Mouse (Mus musculus) midbrain, embryonic 14.5 days (tissue): Measurements from ENCODE around the gene Cdan1. TPM values are rescaled to one million over a fixed set of nuclear protein-coding genes. Genes with fewer than 3 reads are reported as not detected.
"Not testable (repeated sequence)": the region's sequence is repeated elsewhere in the genome, so short reads cannot be mapped to it uniquely, and the experiment has no call there.

Experiments used
- ATAC-seq: fragments of 200-750 bp; cut with Nextera tagmentation; 2 replicates; pipeline ENCODE4 v1.8.0; 2017; ENCODE audit warnings: moderate number of reproducible peaks, moderate library complexity; ENCODE audit not compliant: low FRiP score, low TSS enrichment
- DNase-seq: peaks from one replicate; pipeline ENCODE4 v3.0.0-alpha.2; 2015
- H3K27ac ChIP-seq: fragments of 300-500 bp; sonication (generic); replicated peaks from 2 replicates; pipeline ENCODE4 v1.5.1; 2014; ENCODE audit warnings: mild to moderate bottlenecking, low read depth, low read length, moderate library complexity
- H3K27me3 ChIP-seq: fragments of 300-500 bp; sonication (generic); 2 replicates; pipeline ENCODE4 v1.6.1; 2014; ENCODE audit warnings: low read length, control low read depth, mixed read lengths; ENCODE audit not compliant: control insufficient read depth, insufficient read depth
- H3K36me3 ChIP-seq: fragments of 300-500 bp; sonication (generic); 2 replicates; pipeline ENCODE4 v1.6.1; 2014; ENCODE audit warnings: low read length, control low read depth; ENCODE audit not compliant: control insufficient read depth, insufficient read depth
- H3K4me1 ChIP-seq: fragments of 300-500 bp; sonication (generic); 2 replicates; pipeline ENCODE4 v1.6.1; 2014; ENCODE audit warnings: mild to moderate bottlenecking, antibody characterized with exemption, low read length, control low read depth; ENCODE audit not compliant: control insufficient read depth, insufficient read depth
- H3K4me2 ChIP-seq: fragments of 300-500 bp; sonication (generic); 2 replicates; pipeline ENCODE4 v1.6.1; 2014; ENCODE audit warnings: mild to moderate bottlenecking, low read length, moderate library complexity
- H3K4me3 ChIP-seq: fragments of 300-500 bp; sonication (generic); replicated peaks from 2 replicates; pipeline ENCODE4 v1.5.1; 2014; ENCODE audit warnings: low read depth, low read length
- H3K9ac ChIP-seq: fragments of 300-500 bp; sonication (generic); replicated peaks from 2 replicates; pipeline ENCODE4 v1.6.1; 2014; ENCODE audit warnings: mild to moderate bottlenecking, low read length, moderate library complexity
- H3K9me3 ChIP-seq: fragments of 300-500 bp; sonication (generic); 2 replicates; pipeline ENCODE4 v1.6.1; 2016; ENCODE audit warnings: low read length, control low read depth, mixed read lengths; ENCODE audit not compliant: control insufficient read depth
- WGBS: fragments of 180-500 bp; shearing (Covaris S2); extraction: QIAGEN DNeasy Blood & Tissue Kit; methylation state at CpG from one replicate; pipeline ENCODE4 v1.1.7; 2014; 5-methylcytosine and 5-hydroxymethylcytosine counted together
- polyA plus RNA-seq: library from polyadenylated mRNA; unstranded; fragments of >200 nt; fragmentation: Nextera tagmentation; extraction: Ambion mirVana; gene quantifications from 2 replicates; pipeline ENCODE4 v1.2.1, GENCODE M21; 2014

Gene Cdan1
- polyA plus RNA-seq, 1 experiment from 2014 or later, result 7.6 TPM

DNA sequence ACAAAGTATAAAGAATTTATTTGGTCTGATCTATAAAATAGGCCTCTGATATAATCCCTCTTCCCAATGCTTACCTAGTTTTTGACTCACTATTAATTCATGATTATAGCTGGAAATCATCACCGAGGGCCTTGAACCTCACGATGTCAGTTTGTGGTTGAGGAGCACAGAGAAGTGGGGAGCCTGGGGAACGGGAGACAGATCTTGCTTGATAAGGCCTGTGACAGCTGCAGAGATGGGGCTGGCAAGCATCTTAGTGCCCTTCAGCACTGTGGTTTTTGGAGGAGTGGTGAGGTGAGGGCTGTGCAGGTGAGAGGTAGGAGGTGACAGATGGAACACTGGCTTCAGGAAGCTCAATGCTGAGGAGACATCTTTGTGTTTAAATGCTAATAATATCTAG lies 139.8 kb downstream of the Cdan1 start:
- Histone ChIP-seq H3K27ac (no peak overlapping the region), H3K4me2 (no peak overlapping the region), H3K27me3 (no peaks in the 10 kb centered on the region), H3K4me3 (no peak overlapping the region), H3K4me1 (no peaks in the 10 kb centered on the region), H3K36me3 (peaks cover 38% of the 10 kb centered on the region), H3K9ac (no peak overlapping the region), H3K9me3 (no peaks in the 10 kb centered on the region)
- DNase-seq (no peak), ATAC-seq (no peak)
- WGBS, result 90% methylated on average over 3 of the region's 3 CpGs

DNA sequence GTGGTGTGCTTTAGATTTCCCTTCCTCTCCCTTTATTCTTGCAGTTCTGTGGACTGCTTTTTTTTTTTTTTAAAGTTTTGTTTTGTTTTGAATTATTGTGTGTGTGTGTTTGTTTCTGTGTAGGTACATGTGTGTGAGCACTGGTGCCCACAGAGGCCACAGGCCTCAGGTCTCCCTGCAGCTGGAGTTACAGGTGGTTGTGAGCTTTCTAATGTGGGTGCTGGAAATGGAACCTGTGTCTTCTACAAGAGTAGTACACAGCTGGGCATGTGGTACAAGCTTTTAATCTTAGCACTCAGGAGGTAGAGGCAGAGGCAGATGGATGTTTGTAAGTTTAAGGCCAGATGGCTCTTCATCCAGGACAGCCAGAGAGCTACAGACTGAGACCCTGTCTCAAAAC lies 142.9 kb downstream of the Cdan1 start:
- DNase-seq (no peak), ATAC-seq (no peak)
- Histone ChIP-seq H3K9ac (no peak overlapping the region), H3K27ac (no peak overlapping the region), H3K4me2 (no peak overlapping the region), H3K27me3 (no peaks in the 10 kb centered on the region), H3K4me1 (no peaks in the 10 kb centered on the region), H3K4me3 (no peak overlapping the region), H3K9me3 (no peaks in the 10 kb centered on the region), H3K36me3 (0 out of 2 replicates have a peak, but pooled peaks cover 16% of the 10 kb centered on the region)

DNA sequence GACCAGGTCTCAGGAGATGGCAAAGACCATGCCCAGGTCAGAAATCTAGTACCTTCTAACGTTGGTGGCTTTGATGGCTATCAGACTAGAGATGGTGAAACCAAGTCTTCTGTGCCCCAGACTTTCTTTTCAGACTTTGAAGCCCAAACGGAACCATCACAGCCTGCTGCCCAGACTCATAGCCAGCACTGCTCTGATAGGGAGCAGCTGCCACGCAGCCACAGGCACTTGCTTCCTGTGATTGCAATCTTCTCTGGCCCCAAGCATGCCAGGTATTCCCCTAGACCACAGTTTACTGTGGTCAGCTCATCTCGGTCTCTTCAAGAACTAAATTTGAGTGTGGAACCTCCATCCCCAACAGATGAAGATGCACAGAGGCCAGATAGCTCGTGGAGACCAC lies 147.3 kb downstream of the Cdan1 start:
- no peak overlapping the region for H3K27ac ChIP-seq
- no peak overlapping the region for H3K4me2 ChIP-seq
- no peaks in the 10 kb centered on the region for H3K4me1 ChIP-seq
- H3K9ac ChIP-seq, result no peak overlapping the region
- no peaks in the 10 kb centered on the region for H3K27me3 ChIP-seq
- H3K36me3 ChIP-seq, result peaks cover 15% of the 10 kb centered on the region; the same call in 1 of the 2 replicates
- 81% methylated on average over 5 of the region's 5 CpGs for WGBS
- no peak overlapping the region for H3K4me3 ChIP-seq
- DNase-seq, result no peak
- H3K9me3 ChIP-seq, result no peaks in the 10 kb centered on the region
- ATAC-seq, result no peak

DNA sequence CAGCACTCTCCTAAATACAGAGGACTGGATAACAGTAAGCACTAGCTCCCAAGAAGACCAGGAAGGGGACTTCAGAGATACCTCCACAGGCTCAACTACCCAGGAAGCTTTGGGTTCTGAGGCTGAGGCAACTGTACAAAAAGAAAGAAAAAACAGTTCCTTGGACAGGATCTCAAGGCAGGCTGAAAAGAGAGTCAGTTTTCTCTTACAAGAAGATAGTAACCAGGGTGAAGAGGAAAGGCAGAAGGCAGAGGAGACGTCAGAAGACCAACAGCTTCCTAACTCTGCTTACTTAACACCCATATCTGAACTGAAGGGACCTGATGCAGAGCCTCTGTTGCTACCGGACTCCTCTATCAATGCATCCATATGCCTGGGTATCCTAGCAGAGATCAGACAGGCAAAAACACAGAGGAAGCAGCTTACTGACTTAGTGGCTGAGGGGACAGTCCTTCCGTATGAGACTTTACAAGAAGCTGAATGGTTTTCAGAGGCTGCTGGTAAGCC lies 149.5 kb downstream of the Cdan1 start:
- H3K4me1 ChIP-seq, result no peaks in the 10 kb centered on the region
- H3K4me2 ChIP-seq, result no peak overlapping the region
- no peak overlapping the region for H3K4me3 ChIP-seq
- WGBS, result 90% methylated on average over 3 of the region's 3 CpGs
- DNase-seq (no peak), ATAC-seq (no peak)
- no peaks in the 10 kb centered on the region for H3K27me3 ChIP-seq
- H3K9me3 ChIP-seq, result no peaks in the 10 kb centered on the region
- no peak overlapping the region for H3K27ac ChIP-seq
- peaks cover 30% of the 10 kb centered on the region; the same call in 1 of the 2 replicates for H3K36me3 ChIP-seq
- no peak overlapping the region for H3K9ac ChIP-seq

DNA sequence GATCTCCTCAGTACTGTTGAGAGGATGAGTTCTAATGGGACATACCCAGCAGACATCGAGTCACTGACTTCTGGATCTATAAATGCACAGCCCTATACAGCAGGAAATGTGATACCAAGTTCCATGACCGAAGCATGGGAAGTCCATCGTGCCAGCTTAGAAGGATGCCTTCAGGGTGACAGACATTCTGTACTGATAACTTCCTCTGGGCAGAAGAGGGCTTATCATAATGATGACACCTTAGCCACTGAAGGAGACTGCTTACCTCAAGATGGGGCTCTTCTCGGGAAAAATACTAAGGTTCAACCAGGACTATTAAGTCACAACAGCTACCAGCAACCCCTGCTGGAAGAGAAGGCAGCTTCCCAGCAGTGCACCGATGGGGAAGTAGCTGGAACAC lies 152.2 kb downstream of the Cdan1 start:
- Histone ChIP-seq H3K27me3 (no peaks in the 10 kb centered on the region), H3K4me3 (no peak overlapping the region), H3K9me3 (no peaks in the 10 kb centered on the region), H3K36me3 (peaks cover 38% of the 10 kb centered on the region; the same call in 1 of the 2 replicates), H3K9ac (no peak overlapping the region), H3K4me2 (no peak overlapping the region), H3K4me1 (no peaks in the 10 kb centered on the region), H3K27ac (no peak overlapping the region)
- WGBS, result 86% methylated on average over 5 of the region's 5 CpGs
- no peak for DNase-seq
- ATAC-seq, result no peak

DNA sequence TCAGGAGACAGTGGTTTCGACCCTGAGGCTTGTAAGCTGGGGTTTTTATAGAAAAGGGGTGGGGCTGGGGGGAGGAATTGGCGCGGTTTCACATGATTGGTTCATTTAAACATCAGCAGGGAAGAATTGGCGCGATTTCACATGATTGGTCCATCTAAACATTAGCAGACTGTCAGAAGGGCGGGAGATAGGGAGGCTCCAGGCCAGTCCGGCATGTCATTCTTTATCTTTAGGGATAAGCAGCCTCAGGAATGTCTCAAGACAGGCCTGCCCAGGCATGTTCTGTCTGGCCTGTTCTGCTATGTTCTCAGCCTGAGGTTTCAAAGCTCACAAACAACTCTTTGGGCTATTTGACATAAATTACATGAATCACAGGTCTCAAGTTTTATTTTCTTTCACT lies 168.8 kb downstream of the Cdan1 start:
- H3K27ac ChIP-seq, H3K36me3 ChIP-seq, H3K4me3 ChIP-seq, H3K4me1 ChIP-seq, H3K9me3 ChIP-seq, H3K9ac ChIP-seq, DNase-seq, H3K27me3 ChIP-seq, H3K4me2 ChIP-seq, ATAC-seq: not testable (repeated sequence)
- 90% methylated on average over 7 of the region's 7 CpGs for WGBS

DNA sequence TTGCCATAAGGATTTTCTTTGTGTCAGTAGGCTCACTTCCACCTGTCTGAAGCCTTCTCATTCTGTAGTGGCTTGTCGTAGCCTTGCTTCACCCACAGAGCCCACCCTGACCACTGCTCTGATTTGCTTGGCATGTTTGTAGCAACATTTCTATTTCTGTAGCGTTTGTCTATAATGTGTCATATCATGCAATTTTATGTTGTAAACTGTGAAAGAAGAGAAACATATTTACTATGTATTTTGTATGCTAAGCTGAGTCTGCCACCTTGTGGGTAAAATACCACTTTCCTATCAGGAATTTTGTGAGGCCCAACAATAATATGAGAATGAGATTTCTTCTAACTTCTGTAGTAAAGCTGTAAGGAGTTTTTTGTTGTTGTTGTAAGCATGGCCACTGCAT lies 179.7 kb downstream of the Cdan1 start:
- Histone ChIP-seq H3K4me1 (no peaks in the 10 kb centered on the region), H3K9me3 (no peaks in the 10 kb centered on the region), H3K9ac (no peak overlapping the region), H3K4me2 (no peak overlapping the region), H3K4me3 (no peak overlapping the region), H3K27ac (no peak overlapping the region), H3K36me3 (no peaks in the 10 kb centered on the region; the same call in 1 of the 2 replicates), H3K27me3 (no peaks in the 10 kb centered on the region)
- ATAC-seq (no peak), DNase-seq (peak; percentile 55)
- WGBS, result 84% methylated on average over 2 of the region's 2 CpGs

DNA sequence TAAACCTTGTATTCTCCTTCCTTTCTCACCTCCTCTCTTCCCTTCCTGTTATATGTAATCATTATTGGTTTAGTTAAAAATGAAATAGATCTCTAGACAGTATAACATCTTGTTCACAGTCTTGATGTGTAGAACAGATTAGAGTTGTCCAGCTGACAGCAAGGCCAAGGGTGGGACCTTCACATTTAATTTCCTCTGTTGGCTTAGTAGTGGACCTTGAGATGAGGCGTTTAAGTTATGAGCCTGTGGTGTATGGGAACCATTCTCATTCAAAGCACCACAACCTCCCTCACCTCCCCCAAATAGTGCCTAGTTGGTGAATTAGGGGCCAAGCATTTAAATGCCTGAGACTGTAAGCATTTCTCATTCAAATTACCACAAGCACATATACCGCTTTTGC lies 182.5 kb downstream of the Cdan1 start:
- WGBS, result 94% methylated on average over 2 of the region's 2 CpGs
- ATAC-seq, result no peak
- H3K4me2 ChIP-seq, result no peak overlapping the region
- no peak overlapping the region for H3K9ac ChIP-seq
- H3K9me3 ChIP-seq, result no peaks in the 10 kb centered on the region
- no peak overlapping the region for H3K27ac ChIP-seq
- DNase-seq, result no peak
- no peaks in the 10 kb centered on the region for H3K36me3 ChIP-seq
- no peak overlapping the region for H3K4me3 ChIP-seq
- no peaks in the 10 kb centered on the region for H3K27me3 ChIP-seq
- H3K4me1 ChIP-seq, result no peaks in the 10 kb centered on the region
